Mouse (Mus musculus): Measurements from ENCODE around the gene Scml2. TPM values are rescaled to one million over a fixed set of nuclear protein-coding genes. Genes with fewer than 3 reads are reported as not detected.

Gene Scml2
- polyA plus RNA-seq (2021; fragmentation: Nextera tagmentation) = 0.06 and 0.10 TPM in 2 replicates
- long read RNA-seq, experiment 1 = 0 reads
- long read RNA-seq, experiment 2, full-length matches to known transcripts = 1 of 1 reads
- long read RNA-seq, experiment 2, partial matches to known transcripts = 0 of 1 reads
- long read RNA-seq, experiment 2, other reads (novel, unspliced or antisense) = 0 of 1 reads

GRCm38 (mm10) chrX:161116893-161117292 lies at the start of gene Scml2:
TSS of gene Scml2 (plus strand) at chrX:161117193.

GRCm38 (mm10) chrX:161287156-161287555 lies 170.2 kb downstream of the Scml2 start, which contains the start of gene Gm15262:
TSS of gene Gm15262 (plus strand) at chrX:161287456.

Other genes starting within 250 kb of the Scml2 start
- gene Gja6, start 210.1 kb upstream of the Scml2 start, polyA plus RNA-seq (2021; fragmentation: Nextera tagmentation) = 0.11 and 0.20 TPM in 2 replicates
- 12.5 and 13.3 TPM in 2 replicates for gene Cdkl5, start 122.5 kb upstream of the Scml2 start, polyA plus RNA-seq (2021; fragmentation: Nextera tagmentation)
- not detected in 2 replicates for gene Gm15262, start 170.3 kb downstream of the Scml2 start, polyA plus RNA-seq (2021; fragmentation: Nextera tagmentation)

Data from layer of hippocampus, adult 6 months (tissue).